Mouse (Mus musculus) heart, postnatal 0 days (tissue): ENCODE measurements around the gene Selenon.

Experiments used
- CTCF ChIP-seq: IDR thresholded peaks from 2 replicates; pipeline ENCODE4 v1.5.1; 2016; ENCODE audit warnings: antibody characterized with exemption, control low read depth, low read depth
- EP300 ChIP-seq: IDR thresholded peaks from 2 replicates; pipeline ENCODE4 v1.6.1; 2016; ENCODE audit warnings: antibody characterized with exemption, low read depth

DNA sequence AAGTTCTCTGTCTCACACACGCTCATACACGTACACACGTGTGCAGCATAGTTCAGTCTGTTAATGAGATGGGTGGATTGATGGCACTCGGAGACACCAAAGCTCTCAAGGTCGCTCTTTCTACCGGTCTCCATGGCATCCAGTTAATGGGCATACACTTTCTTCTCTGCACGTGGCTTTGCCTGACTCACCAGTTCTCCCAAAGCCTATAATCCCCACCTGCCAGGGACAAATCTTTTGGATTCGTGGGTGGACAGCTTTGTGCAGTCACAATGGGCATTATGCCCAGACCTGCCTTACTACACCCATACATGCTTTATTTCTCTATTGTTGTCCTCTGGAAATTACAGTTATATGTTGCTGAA, 16.2 kb downstream of the Selenon start:
- no peak for TF ChIP-seq CTCF
- TF ChIP-seq EP300: no peak
